Mouse (Mus musculus) thymus, postnatal 25 days (tissue): ENCODE data around the gene Bcl3.
"Not testable (repeated sequence)": the region's sequence is repeated elsewhere in the genome, so short reads cannot be mapped to it uniquely, and the experiment has no call there.

ENCODE experiments used
- DNase-seq: peaks from one replicate; pipeline ENCODE4 v3.0.0; 2022

Gene Bcl3

DNA sequence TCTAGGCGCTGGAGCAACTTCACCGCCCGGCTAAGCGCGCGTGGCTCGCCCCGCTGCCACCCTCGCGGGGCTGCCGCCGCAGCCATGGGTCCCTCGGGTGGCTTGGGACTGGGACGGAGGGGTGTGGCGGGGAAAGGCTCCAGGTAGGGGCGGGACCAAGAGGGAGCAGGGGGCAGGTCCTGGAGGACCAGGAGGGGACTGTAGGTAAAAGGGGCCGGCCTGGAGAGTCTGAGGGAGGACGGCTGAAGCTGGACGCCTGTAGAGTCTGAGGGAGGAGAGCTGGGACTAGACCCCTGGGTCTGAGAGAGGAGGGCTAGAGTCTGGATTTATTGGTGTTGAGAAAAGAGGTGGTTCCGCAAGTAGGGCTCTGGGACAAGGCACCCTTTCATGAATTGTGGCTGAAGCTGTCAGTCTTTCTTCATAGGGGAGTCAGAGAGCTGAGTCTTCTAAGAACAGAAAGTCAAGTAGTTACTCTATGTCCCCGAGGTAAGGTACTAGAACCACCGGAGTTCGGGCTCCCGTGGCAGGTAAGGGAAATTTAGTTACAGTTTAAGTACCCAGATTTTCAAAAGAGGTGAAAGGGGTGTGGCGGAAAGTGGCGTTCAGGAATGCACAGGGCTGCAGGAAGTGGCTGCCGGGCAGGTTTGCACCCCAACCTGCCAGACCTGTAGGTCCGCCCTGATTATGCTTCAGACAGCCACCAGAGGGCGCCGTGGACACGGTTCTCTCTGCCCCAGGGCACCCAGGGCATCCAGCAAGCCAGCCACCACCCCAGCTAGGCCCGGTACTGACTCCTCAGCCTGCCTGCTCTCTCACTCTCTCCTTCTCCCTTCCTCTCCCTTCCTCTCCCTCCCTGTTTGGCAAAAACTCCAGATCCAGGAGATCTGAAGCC is 25.6 kb downstream of the Bcl3 start, which contains the start of gene Cblc:
Gene Cblc (minus strand): TSS at position 113 of the 892 bp plus-strand sequence.
- DNase-seq, result peak; percentile 91

GRCm38 (mm10) chr7:19796254-19796653 is 26.3 kb downstream of the Bcl3 start:
- no peak for DNase-seq

DNA sequence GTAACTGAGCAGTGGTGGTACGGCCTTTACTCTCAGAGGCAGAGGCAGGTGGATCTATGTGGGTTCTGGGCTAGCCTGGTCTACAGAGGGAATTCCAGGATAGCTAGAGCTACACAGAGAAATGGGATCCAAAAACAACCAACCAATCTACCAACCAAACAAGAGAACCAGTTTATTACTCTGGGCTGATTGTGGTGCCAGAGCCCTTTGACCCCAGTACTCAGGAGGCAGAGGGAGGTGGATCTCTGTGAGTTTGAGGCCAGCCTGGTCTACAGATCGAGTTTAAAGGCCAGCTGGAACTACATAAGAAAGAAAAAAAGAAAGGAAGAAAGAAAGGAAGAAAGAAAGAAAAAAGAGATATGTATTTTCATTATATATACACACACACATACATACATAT is 27.3 kb downstream of the Bcl3 start:
- DNase-seq, result no peak

DNA sequence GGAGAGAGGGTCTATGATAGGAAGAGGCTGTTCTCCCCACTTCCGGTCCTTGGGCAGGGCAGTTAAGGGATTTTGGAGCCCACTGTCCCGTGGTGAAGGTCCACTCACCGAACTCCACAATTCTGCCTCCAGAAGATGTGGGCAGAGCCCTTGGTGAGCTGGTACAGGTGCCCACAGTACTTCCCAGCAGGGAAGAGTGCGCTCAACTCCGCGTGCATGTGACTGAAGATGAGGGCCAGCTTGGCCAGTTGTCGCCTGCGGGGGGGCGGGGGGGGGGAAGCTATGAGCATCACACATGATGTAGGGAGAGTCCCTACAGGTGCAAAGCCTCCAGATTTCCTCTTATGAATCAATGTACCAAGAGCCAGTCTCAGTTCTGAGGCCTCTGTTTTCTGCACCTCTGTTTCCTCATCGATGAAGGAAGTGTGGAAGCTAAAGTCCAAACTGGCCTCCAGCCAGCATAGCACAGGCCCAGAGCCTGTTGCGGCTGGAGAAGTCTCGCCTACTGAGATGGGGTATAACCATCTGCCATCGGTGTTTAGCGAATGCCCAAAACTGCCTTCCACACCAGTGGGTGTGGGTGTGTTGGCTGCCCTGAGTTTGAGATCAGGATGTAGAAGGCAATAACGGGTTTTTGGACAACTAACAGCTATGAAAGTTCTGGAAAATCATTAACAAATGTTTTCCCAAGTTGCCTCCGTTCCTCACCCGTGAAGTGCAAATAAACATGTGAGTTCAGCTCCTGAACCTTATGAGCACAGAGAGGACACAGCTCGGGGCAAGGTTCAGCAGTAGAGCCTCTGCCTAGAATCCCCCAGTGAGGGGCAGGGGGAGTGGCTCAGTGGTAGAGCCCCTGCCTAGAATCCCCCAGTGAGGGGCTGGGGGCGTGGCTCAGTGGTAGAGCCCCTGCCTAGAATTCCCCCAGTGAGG is 29.6 kb downstream of the Bcl3 start:
- no peak for DNase-seq

DNA sequence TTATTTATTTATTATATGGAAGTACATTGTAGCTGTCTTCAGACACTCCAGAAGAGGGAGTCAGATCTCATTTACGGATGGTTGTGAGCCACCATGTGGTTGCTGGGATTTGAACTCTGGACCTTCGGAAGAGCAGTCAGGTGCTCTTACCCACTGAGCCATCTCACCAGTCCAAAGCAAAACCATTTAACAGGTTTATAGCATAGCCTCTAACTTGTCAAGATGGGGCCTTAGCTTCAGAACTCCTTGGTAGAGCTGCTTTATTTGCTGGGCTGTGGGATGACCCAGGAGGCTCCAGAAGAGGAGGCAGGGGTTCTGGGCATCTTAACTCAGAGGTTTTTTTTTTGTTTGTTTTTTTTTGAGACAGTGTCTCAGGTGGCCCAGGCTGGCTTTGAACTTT is 31.1 kb downstream of the Bcl3 start:
- DNase-seq, result not testable (repeated sequence)

DNA sequence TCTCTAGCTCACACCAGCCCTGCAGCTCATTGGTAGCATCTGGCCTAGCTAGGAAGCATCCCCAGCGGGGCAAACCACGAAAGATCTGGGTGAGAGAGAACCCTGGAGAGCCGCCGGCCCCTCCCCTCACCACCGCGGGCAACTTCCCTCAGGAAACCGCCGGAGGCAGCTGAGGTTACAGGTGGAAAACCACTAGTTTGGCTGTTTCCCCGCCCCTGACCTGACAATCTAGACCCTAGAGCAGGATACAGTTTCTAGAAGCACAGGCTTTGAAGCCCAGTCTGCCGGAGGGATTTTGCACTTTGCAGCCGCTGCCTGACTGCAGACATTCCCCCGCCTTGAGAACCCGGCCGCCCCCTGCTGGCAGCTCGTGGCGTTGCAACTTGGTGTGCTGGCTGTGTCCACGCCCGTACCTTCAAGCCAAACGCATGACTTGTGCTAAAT is 32.6 kb downstream of the Bcl3 start:
- peak; percentile 91 for DNase-seq

DNA sequence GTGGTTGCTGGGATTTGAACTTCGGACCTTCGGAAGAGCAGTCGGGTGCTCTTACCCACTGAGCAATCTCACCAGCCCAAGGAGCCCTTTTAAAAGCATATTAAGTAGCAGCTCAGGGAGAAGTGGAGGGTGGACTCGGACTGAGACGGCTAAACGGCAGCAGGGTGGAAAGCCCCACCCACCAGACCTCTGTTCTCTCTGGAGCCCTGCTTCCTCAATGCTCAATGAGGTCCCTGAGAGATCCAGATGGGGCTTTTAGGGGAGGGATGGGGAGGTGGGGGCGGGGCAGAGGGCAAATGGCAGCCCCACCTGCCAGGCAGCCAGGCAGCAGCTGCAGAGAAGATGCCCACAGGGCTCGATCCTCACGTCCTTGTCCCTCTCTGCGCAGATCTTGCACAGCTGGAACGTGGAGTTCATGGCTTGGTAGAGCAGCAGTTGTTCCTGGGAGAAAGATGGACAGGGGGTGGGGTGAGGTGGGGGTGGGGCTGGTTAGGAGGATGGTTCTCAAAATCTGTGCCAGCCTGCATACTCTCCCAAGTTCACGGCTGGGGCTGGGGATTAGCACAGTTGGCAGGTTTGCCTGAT is 36.6 kb downstream of the Bcl3 start:
- no peak for DNase-seq

- peak; percentile 26 for DNase-seq
Observed at GRCm38 (mm10) chr7:19784764-19785535, 37.6 kb downstream of the Bcl3 start.

DNA sequence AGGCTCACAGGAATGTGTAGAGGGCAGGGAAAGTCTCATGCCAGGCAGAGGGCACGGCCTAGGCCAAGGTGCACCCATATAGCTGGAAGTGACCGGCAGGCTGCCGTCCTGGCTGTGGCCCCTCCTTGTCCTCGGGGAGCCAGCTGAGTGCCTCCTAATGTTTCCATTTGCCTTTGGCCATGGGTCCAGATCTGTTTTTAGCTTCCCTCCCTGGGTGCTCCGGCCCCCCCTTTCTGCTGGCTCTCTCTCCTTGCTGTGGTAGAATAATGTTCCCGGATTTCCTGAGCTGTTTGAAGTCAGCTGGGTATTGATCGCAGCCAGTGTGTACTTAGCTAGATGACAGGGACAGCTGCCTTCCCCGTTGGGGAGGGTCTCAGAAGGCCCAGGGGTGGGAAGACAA is 38.9 kb downstream of the Bcl3 start:
- no peak for DNase-seq

GRCm38 (mm10) chr7:19782645-19783044 is 39.9 kb downstream of the Bcl3 start:
- no peak for DNase-seq

GRCm38 (mm10) chr7:19781741-19782140 is 40.8 kb downstream of the Bcl3 start:
- DNase-seq, result no peak

DNA sequence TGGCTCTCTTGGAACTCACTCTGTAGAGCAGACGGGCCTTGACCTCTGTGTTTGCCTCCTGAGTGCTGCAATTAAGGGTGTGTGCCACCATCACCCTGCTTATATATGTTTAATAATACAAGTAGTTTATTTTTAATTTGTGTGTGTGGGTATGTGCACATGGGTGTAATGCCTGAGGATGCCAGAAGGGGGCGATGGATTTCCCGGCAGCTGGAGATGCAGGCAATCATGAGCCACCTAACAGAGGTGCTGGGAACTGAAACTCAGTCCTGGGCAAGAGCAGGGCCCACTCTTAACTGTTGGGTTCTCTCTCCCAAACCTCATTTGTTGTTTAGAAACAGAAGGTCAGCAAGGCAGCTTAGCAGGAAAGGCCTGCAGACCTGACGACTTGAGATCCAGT is 42.7 kb downstream of the Bcl3 start:
- no peak for DNase-seq

GRCm38 (mm10) chr7:19778645-19779044 is 43.9 kb downstream of the Bcl3 start:
- DNase-seq, result no peak

GRCm38 (mm10) chr7:19777049-19777723 is 45.4 kb downstream of the Bcl3 start:
- DNase-seq, result no peak

- DNase-seq, result no peak
Observed at GRCm38 (mm10) chr7:19771682-19772081, 50.9 kb downstream of the Bcl3 start.

GRCm38 (mm10) chr7:19770984-19771391 is 51.6 kb downstream of the Bcl3 start, which contains the start of gene Bcam:
Gene Bcam (minus strand): TSS chr7:19771016.
- DNase-seq, result no peak

- peak; percentile 72 for DNase-seq
Observed at GRCm38 (mm10) chr7:19770375-19770754, 52.2 kb downstream of the Bcl3 start.

DNA sequence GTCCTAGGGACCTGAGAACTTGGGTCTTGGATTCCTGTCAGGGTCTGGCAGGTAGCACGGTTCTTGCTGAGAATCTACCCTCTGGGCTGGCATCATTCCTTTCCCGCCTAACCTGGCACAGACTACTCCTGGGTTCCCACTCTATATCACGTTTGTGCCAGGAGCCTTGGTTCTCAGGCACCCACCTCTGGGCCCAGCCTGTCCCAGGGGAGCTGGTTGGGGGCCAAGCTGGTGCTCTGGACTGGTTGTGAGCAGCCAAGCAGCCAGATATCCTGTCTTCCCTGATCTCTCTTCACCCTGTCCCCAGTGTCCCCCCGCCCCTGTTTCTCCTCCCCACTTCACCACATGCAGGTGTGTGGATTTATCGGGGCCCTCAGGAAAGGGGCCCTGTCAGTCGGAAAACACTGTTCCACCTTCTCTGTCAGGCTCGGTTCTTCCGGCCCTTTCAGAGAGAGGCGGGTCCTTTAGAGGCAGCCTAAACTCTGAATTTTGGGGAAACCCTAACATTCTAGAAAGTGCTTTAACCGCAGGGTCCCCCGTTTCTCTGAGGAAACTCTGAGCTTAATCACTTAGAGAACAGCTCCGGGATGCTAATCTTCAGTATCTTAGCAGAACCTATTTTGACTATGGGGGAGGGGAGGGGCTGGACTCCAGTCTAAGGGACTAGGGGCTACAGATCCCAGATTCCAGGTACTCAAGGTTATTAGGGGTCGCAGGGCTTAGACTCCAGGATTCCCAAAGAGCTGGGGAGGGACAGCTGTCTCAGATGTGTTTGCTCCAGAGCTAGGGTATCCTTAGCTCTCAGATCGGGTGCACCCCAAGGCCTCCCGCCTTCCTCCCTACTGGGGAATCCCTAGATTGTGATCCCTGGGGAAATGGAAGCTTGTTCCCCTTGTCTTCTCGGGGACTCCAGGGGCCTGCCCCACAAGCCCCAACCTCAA is 52.9 kb downstream of the Bcl3 start:
- DNase-seq, result no peak

DNA sequence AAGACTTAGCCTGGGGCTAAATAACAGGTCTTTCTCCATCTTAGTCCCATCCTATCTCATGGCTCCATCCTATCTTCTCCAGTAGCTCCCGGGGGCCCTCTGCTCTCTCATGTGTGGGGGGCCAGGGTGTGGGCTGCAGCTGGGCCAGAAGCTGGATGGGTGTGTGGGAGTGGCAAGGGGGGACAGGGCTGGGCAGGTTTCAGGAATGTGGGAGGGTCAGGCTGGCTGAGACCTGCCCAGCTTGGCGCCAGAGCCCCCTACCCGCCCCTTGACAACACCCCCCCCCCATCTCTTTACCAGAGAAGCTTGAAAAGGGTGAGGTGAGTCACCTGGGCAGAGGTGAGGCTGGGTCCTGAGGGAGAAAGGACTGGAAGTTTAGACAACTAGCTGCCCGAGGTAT is 53.6 kb downstream of the Bcl3 start:
- no peak for DNase-seq

DNA sequence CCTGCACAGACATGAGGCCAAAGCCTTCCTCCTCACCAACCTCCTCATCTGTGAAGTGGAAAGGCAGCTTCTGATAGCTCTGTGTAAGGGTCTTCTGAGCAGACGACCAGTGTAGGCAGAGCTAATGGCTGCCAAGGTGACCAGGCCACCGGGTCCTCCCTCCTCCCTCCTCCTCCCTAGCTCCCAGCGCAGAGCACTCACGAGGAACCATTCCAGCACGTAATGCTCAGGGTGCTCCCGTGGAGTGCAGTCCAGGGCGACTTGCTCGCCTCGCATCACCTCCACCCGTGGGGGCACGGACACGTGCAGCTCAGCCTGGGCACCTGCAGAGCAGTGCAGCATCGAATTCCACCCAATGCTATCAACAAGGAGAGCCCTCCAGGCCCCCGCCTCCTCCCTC is 54.3 kb downstream of the Bcl3 start:
- DNase-seq, result no peak

DNA sequence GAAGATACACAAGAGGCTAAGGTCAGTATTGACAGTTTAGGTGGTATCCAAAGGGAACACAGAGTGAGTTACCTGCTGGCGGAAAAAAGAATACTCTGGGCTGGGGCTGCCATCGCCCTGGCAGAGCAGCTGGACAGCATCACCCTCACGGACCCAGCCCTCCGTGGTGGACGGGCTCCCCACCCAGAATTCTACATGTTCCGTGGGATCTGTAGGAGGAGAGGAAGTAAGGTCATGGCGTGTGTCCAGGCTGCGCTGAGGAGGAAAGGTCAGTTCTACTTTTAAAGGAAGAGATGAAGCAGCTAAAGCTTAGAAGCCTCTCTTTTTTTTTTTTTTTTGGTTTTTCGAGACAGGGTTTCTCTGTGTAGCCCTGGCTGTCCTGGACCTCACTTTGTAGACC is 58.0 kb downstream of the Bcl3 start:
- DNase-seq, result no peak
